Mouse (Mus musculus) liver, adult (tissue): ENCODE data around the gene Ak9.
A peak's percentile ranks its signal among the peaks of the same experiment; 100 is the strongest.

Source experiments
- GATA4 ChIP-seq: IDR thresholded peaks from 2 replicates; pipeline ENCODE4 v1.6.1; 2014; ENCODE audit warnings: mild to moderate bottlenecking, low read length; ENCODE audit not compliant: insufficient replicate concordance

Ak9 gene

DNA sequence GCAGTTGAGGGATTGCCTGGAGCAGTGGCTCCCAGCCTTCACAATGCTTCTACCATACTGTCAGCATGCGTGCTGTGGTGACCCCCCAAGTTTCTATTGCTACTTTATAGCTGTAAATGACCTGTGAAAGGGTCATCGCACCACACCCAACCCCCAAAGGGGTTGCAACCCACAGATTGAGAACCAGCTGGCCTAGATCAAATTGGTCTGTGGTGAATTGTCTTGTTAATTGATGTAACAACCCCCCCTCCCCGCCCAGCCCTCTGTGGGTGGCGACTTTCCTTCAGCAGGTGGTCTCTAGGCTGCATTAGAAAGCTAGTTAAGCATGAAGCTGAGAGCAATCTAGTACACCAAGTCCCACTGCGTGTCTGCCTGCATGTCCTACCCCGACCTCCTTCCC lies 163.5 kb downstream of the Ak9 start:
- no peak for TF ChIP-seq GATA4

DNA sequence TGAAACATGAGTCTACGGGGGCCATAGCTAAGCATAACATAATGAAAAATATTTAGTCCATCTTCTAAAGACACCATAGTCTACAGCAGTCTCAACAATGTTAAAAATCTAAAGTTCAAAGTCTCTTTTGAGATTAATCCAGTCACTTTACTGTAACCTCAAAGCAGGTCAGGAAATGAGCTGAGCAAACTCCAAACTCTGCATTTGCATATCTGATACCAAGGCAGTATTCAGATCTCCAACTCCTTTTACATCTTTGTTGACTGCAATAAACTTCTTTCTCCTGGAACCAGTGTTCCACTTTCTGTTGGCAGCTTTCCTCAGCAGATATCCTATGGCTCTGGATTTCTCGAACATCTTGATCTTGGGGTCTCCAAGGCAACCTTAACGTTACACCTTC lies 166.9 kb downstream of the Ak9 start:
- TF ChIP-seq GATA4, result no peak

DNA sequence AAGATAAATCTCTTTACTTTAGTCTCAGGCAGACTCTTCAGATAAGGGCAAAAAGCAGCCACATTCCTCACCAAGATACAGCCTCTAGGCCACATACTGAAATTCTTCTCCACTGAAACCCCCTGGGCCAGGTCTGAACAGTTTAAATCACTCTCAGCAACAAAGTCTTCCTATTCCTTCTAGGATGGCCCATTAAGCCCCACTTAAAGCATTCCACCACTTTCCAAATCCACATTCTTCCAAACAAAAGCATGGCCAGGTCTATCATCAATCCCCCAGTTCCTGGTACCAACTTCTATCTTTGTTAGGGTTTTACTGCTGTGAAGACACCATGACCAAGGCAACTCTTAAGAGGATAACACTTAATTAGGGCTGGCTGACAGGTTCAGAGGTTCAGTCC lies 168.8 kb downstream of the Ak9 start:
- no peak for TF ChIP-seq GATA4

DNA sequence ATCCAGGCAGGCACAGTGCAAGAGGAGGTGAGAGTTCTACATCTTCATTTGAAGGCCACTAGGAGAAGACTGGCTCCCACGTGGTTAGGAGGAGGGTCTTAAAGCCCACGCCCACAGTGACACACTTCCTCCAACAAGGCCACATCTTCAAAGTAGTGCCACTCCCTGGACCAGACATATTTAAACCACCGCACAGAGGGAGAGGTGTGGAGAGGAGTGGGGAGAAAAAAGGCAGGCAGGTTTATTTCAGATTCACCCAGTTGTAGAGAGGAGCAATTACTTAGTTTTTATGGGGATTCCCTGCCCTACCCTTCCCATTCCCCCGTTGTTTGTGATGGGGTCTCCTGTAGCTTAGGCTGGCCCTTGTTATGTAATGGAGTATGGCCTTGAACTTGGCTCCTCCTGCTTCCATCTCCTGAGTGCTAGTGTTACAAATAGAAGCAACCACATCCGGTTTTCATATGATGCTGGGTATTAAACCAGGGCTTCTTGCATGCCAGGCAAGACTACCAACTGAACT lies 169.2 kb downstream of the Ak9 start:
- no peak for TF ChIP-seq GATA4

DNA sequence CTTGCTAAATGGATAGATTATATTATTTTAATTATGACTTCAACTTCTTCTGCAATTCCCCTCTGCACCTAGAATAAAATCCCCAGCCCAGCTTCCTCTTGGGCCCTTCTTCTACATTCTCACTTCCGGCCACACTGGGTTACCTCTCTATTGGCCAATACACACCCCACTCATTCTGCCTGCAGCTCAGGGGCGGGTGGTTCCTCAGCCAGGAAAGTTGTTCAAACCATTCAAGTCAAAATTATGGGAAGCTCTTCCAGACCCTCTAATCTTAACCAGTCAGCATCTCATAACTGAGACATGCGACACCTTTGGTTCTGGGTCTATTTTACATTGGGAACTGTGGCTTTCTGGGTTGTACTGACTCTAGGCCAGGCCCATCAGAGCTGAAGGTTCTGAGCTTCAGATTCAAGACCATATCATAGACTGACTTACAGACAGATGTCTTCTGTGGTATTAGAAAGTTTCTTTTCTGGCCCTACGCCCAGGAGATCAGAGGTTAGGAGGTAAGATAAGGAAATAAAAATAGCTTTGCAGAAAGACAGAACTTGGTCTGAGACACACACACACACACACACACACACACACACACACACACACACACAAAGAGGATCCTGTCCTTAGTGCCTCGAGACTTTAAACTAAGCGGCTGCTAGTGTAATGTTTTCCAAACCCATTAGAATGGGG lies 170.1 kb downstream of the Ak9 start:
- TF ChIP-seq GATA4, result peak; percentile 81

DNA sequence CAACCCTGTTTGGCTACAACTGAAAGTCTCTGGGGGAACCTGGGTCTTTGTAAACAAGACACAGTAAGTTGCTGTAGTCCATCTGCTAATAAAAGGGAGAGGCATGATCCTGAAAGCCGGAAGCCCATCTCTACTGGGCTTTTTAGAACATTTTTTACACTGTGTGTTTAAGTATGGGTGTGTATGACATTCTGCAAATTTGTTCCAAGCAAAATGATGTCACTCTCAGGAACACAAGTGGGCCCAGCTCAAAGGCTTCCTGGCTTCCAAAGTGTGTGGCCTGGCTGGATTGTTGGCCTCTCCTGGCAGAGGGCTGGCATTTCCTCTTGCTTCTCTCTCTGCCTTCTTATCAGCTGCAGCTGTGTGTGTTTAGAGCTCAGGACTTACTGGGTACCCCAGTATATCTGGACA lies 171.2 kb downstream of the Ak9 start:
- TF ChIP-seq GATA4, result no peak

DNA sequence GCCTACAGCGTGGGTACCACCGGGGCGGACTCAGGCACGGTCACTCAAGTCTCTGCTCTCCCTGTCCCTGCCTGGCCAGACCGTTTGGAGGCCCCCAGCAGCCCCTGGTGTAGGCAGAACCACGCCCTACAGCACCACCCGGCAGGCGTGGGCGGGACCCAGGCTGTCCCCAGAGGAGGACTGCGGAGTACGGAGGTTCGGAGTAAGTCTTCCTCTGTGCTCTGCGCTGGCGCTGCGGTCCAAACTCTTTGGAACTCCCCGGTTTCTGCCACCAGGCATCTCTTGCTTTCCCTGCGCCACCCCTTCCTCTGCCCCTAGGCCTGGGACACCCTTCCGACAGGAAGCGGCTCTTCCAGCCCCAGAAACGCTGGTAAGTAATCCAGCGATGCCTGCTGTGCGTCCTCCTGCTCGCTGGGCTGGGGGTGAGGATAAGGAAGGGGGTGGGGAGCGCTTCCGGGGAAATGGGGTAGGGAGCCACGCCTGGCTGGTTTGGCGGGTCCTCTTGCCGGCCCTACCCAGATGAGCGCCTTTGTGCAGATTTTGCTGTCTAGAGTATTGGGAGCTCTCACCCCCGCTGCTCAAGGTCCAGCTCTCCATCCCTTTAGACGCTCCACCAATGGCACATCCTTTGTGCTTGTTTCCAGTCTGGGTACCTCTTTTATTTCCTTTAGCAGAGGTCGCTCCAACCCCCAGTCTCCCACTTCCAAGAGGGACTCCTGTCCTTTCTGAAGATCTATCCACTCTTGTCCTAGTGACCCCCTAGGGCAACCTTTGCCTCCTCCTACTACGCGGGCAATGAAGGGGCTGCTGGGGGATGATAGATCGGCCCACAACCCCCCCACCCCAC lies 172.6 kb downstream of the Ak9 start, which contains the start of gene Mical1:
Gene Mical1, plus strand, starts transcription at position 144 of the 847 bp plus-strand sequence.
- no peak for TF ChIP-seq GATA4

DNA sequence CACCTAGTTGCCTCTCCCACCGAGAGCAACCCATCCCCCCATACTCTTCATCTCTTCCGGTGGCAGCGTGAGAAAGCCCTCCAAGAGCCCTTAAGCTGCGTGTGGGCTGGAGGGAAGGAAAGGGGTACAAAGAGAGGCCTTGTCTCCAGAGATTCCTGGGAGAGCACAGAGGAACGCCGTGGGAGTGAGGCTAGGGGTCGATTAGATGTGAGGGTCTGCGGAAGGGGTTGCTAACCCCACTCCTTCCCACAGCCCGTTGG lies 173.2 kb downstream of the Ak9 start:
- TF ChIP-seq GATA4, result no peak

DNA sequence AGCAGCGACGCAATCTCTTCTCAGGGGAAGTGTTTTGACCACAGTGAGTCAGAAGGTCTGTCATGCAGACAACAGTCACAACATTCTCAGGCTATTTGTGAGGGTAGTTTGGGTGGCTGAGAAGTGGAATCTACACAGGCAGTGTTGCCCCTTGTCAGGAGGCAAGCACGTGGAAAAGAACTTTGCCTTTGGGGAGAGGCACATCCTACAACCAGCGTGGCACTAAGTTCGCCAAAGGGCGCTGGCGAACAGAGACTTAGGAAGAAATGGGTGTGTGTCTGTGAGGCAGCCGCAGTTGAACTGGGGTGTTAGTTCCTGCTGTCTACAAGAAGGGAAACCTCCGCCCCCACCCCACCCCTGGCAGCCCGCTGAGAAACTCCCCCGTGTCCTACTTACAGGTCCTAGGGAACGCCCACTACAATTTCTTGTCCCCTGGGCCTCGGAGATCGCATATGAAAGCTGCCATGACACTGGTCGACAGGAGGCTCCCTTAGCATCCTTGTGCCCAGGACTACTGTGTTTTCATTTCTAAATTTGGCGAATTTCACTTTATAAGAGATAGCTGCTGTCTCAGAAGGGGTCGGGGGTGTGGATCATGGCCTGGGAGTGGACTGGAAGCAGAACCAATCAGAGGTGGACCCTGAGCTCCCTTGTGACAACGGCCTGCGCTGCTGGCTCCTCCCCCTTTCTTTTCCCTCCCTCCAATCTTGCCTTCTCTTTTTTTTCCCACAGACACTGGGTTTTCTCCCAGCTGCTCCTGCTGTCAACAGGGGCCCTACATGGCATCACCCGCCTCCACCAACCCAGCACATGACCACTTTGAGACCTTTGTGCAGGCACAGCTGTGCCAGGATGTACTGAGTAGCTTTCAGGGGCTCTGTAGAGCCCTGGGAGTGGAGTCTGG lies 173.8 kb downstream of the Ak9 start:
- TF ChIP-seq GATA4, result no peak

DNA sequence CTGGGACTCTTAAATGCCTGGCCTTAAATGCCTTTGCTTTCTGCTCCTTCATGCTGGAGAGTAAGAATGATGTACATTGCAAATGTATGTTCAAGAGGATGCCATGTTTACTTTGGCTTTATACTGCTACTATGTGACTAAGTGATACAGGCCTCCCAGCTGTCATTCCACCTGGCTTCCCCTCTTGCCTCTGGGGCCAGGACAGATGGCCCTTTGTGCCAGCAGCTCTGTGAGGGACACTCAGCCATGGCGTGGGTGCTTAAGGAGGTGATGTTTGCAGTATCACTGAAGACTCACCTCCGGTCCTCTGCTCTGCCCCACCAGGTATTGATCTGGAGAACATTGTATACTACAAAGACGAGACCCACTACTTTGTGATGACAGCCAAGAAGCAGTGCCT lies 176.2 kb downstream of the Ak9 start:
- TF ChIP-seq GATA4, result no peak

DNA sequence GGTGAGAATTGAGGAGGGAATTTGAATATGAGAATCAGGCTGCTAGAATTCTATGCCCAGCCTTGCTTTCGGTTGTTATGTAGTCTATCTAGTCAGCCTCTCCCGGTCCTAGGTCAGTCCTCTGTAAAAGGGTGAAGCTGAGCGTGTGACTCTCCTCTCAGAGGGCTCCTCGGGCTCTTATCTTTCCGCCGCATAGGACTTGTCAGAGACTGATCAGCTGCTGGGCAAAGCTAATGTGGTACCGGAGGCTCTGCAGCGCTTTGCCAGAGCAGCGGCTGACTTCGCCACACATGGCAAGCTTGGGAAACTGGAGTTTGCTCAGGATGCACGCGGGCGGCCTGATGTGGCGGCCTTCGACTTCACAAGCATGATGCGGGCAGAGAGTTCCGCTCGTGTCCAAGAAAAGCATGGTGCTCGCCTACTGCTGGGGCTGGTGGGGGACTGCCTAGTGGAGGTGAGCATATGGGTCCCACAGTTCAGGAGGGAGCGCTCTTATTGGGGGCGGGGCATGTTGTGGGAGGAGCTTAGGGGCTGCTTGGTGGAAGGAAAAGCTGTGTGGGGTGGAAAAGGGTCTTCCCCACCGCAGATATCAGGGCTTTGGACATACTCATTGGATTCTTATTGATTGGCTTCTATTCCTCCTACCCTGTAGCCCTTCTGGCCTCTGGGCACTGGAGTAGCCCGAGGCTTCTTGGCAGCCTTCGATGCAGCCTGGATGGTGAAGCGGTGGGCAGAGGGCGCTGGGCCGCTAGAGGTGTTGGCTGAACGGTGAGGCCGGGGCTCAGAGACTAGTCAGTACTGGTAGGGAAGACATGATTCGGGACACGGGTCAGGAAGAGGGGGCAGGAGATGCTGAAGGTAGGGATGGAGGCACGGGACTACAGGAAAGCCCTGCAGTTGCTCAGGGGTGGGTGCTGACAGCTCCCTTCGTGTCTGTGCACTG lies 177.4 kb downstream of the Ak9 start:
- TF ChIP-seq GATA4, result no peak

DNA sequence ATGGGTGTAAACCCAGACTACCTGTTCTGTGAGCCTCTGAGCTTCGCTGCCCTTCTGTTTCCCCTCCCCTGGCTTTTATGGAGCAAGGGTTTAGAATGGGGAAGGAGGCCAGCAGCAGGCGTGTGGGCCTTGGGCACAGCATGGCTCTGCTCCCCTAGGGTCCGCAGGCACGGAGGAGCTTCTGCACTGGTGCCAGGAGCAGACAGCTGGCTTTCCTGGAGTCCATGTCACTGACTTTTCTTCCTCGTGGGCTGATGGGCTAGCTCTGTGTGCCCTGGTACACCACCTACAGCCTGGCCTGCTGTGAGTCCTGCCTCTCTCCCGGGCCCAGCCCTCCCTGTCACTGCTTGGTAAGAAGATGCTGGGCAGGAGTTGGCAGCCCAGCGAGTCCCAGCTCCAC lies 178.7 kb downstream of the Ak9 start:
- no peak for TF ChIP-seq GATA4
